Mouse (Mus musculus) CH12.LX (cell line): ENCODE measurements around the gene Tmem167b. TPM values are rescaled to one million over a fixed set of nuclear protein-coding genes. Genes with fewer than 3 reads are reported as not detected.
"Not testable (repeated sequence)": the region's sequence is repeated elsewhere in the genome, so short reads cannot be mapped to it uniquely, and the experiment has no call there.

Experiments used
- DNase-seq: peaks from one replicate; pipeline ENCODE4 v3.0.0-alpha.2; 2013; ENCODE audit errors: extremely low read depth
- H3K27ac ChIP-seq: 2 replicates; pipeline ENCODE4 v1.5.1; 2012; ENCODE audit warnings: low read depth, mild to moderate bottlenecking, control low read depth, moderate library complexity; ENCODE audit not compliant: insufficient read depth
- H3K27me3 ChIP-seq: replicated peaks from 2 replicates; pipeline ENCODE3; 2012; ENCODE audit warnings: inconsistent platforms
- H3K36me3 ChIP-seq, 2 experiments: replicated peaks in 1 of 2; 2 replicates each; pipeline versions ENCODE3 to v1.6.1; 2012; ENCODE audit warnings: inconsistent platforms in 1 of 2, low read length in 1 of 2, mild to moderate bottlenecking in 1 of 2, mixed read lengths in 1 of 2, moderate library complexity in 1 of 2; ENCODE audit not compliant: control insufficient read depth in 1 of 2, insufficient read depth in 1 of 2
- H3K4me1 ChIP-seq, 2 experiments: 2 replicates each; pipeline ENCODE4 v1.6.1; 2012; ENCODE audit warnings: inconsistent platforms in 1 of 2, moderate library complexity in 1 of 2; ENCODE audit not compliant: insufficient read depth in 2 of 2, control insufficient read depth in 1 of 2
- H3K4me2 ChIP-seq: 2 replicates; pipeline ENCODE4 v1.6.1; 2012; ENCODE audit warnings: low read depth, mild to moderate bottlenecking, control low read depth; ENCODE audit not compliant: poor library complexity, insufficient read depth, severe bottlenecking
- H3K4me3 ChIP-seq, 3 experiments: fragments of 150-350 bp in 1 of 3; sonication (generic) in 1 of 3; replicated peaks in 1 of 3; 2 replicates each; pipeline versions ENCODE3 to v1.5.1; 2011 to 2012; ENCODE audit warnings: low read depth in 2 of 3, low read length in 2 of 3, mild to moderate bottlenecking in 2 of 3, moderate library complexity in 2 of 3, control low read depth in 1 of 3, improper control_type of control experiment in 1 of 3, inconsistent platforms in 1 of 3, mixed read lengths in 1 of 3; ENCODE audit not compliant: poor library complexity in 1 of 3
- H3K79me2 ChIP-seq: replicated peaks from 2 replicates; pipeline ENCODE4 v1.6.1; 2012; ENCODE audit warnings: mild to moderate bottlenecking, moderate library complexity; ENCODE audit not compliant: control insufficient read depth, poor library complexity, insufficient read depth, severe bottlenecking; ENCODE audit errors: extremely low read depth
- H3K9ac ChIP-seq: 2 replicates; pipeline ENCODE4 v1.6.1; 2012; ENCODE audit warnings: low read depth, mild to moderate bottlenecking, control low read depth, moderate library complexity; ENCODE audit not compliant: insufficient read depth
- H3K9me3 ChIP-seq: replicated peaks from 2 replicates; pipeline ENCODE3; 2012; ENCODE audit warnings: low read length, inconsistent platforms, mixed read lengths
- BHLHE40 ChIP-seq: IDR thresholded peaks from 2 replicates; pipeline ENCODE4 v1.6.1; 2011; ENCODE audit warnings: mild to moderate bottlenecking, low read depth, low read length, improper control_type of control experiment
- CHD1 ChIP-seq: IDR thresholded peaks from 2 replicates; pipeline ENCODE4 v1.6.1; 2012; ENCODE audit warnings: low read depth, low read length, improper control_type of control experiment, inconsistent platforms
- CTCF ChIP-seq, 2 experiments: IDR thresholded peaks in 1 of 2; conservative IDR thresholded peaks in 1 of 2; 2 replicates each; pipeline ENCODE4 v1.5.1; 2011 to 2012; ENCODE audit warnings: low read depth in 2 of 2, low read length in 2 of 2, improper control_type of control experiment in 1 of 2, inconsistent platforms in 1 of 2, mild to moderate bottlenecking in 1 of 2, moderate library complexity in 1 of 2
- E2F4 ChIP-seq: IDR thresholded peaks from 2 replicates; pipeline ENCODE4 v1.6.1; 2011; ENCODE audit warnings: low read depth, low read length, improper control_type of control experiment; ENCODE audit not compliant: insufficient replicate concordance
- ELF1 ChIP-seq: IDR thresholded peaks from 2 replicates; pipeline ENCODE4 v1.6.1; 2014; ENCODE audit warnings: low read depth, mild to moderate bottlenecking, inconsistent platforms, low read length, improper control_type of control experiment
- GABPA ChIP-seq: IDR thresholded peaks from 2 replicates; pipeline ENCODE4 v1.6.1; 2012; ENCODE audit warnings: low read depth, low read length, improper control_type of control experiment, inconsistent platforms; ENCODE audit not compliant: insufficient replicate concordance
- HCFC1 ChIP-seq: IDR thresholded peaks from 2 replicates; pipeline ENCODE4 v1.6.1; 2012; ENCODE audit warnings: low read depth, mild to moderate bottlenecking, inconsistent platforms, low read length, improper control_type of control experiment
- JUN ChIP-seq: IDR thresholded peaks from 2 replicates; pipeline ENCODE4 v1.6.1; 2011; ENCODE audit warnings: low read depth, mild to moderate bottlenecking, low read length, improper control_type of control experiment, moderate library complexity; ENCODE audit not compliant: insufficient read depth
- JUND ChIP-seq: conservative IDR thresholded peaks from 2 replicates; pipeline ENCODE4 v1.6.1; 2011; ENCODE audit warnings: low read depth, low read length, improper control_type of control experiment
- KAT2A ChIP-seq: IDR thresholded peaks from 2 replicates; pipeline ENCODE4 v1.6.1; 2012; ENCODE audit warnings: low read length, improper control_type of control experiment, inconsistent platforms; ENCODE audit not compliant: insufficient replicate concordance
- MAFK ChIP-seq: IDR thresholded peaks from 2 replicates; pipeline ENCODE4 v1.6.1; 2011; ENCODE audit warnings: low read length, improper control_type of control experiment; ENCODE audit not compliant: insufficient replicate concordance
- MAX ChIP-seq: IDR thresholded peaks from 2 replicates; pipeline ENCODE4 v1.6.1; 2011; ENCODE audit warnings: low read length, improper control_type of control experiment
- MEF2A ChIP-seq: IDR thresholded peaks from 2 replicates; pipeline ENCODE4 v1.6.1; 2014; ENCODE audit warnings: low read depth, mild to moderate bottlenecking, inconsistent platforms, low read length, improper control_type of control experiment, borderline replicate concordance
- NELFE ChIP-seq: IDR thresholded peaks from 2 replicates; pipeline ENCODE4 v1.6.1; 2011; ENCODE audit warnings: low read depth, low read length, improper control_type of control experiment
- PAX5 ChIP-seq: IDR thresholded peaks from 2 replicates; pipeline ENCODE4 v1.6.1; 2012; ENCODE audit warnings: low read length, inconsistent platforms, mixed read lengths
- POLR2A ChIP-seq: IDR thresholded peaks from 2 replicates; pipeline ENCODE4 v1.6.1; 2011; ENCODE audit warnings: low read depth, mild to moderate bottlenecking, improper control_type of control experiment, low read length
- POLR2AphosphoS2 ChIP-seq: IDR thresholded peaks from 2 replicates; pipeline ENCODE4 v1.6.1; 2011; ENCODE audit warnings: low read depth, low read length, improper control_type of control experiment
- RAD21 ChIP-seq: IDR thresholded peaks from 2 replicates; pipeline ENCODE4 v1.6.1; 2011; ENCODE audit warnings: low read depth, mild to moderate bottlenecking, low read length, improper control_type of control experiment, moderate library complexity
- RCOR1 ChIP-seq: conservative IDR thresholded peaks from 2 replicates; pipeline ENCODE4 v1.6.1; 2012; ENCODE audit warnings: low read depth, mild to moderate bottlenecking, inconsistent platforms, low read length, improper control_type of control experiment
- SIN3A ChIP-seq: IDR thresholded peaks from 2 replicates; pipeline ENCODE4 v1.6.1; 2012; ENCODE audit warnings: low read length, improper control_type of control experiment, inconsistent platforms
- SMC3 ChIP-seq: IDR thresholded peaks from 2 replicates; pipeline ENCODE4 v1.6.1; 2011; ENCODE audit warnings: low read depth, low read length, improper control_type of control experiment
- TBP ChIP-seq: conservative IDR thresholded peaks from 2 replicates; pipeline ENCODE4 v1.6.1; 2011; ENCODE audit warnings: low read depth, low read length, improper control_type of control experiment
- TCF12 ChIP-seq: IDR thresholded peaks from 2 replicates; pipeline ENCODE4 v1.6.1; 2014; ENCODE audit warnings: low read depth, mild to moderate bottlenecking, inconsistent platforms, low read length, improper control_type of control experiment
- UBTF ChIP-seq: IDR thresholded peaks from 2 replicates; pipeline ENCODE4 v1.6.1; 2012; ENCODE audit warnings: low read depth, mild to moderate bottlenecking, inconsistent platforms, low read length, improper control_type of control experiment, moderate library complexity
- USF2 ChIP-seq: conservative IDR thresholded peaks from 2 replicates; pipeline ENCODE4 v1.6.1; 2011; ENCODE audit warnings: low read depth, low read length, improper control_type of control experiment
- ZC3H11A ChIP-seq: IDR thresholded peaks from 2 replicates; pipeline ENCODE4 v1.6.1; 2012; ENCODE audit warnings: low read depth, mild to moderate bottlenecking, inconsistent platforms, low read length, improper control_type of control experiment
- ZKSCAN1 ChIP-seq: IDR thresholded peaks from 2 replicates; pipeline ENCODE4 v1.6.1; 2012; ENCODE audit warnings: low read depth, inconsistent platforms, low read length, improper control_type of control experiment, borderline replicate concordance
- ZMIZ1 ChIP-seq: IDR thresholded peaks from 2 replicates; pipeline ENCODE4 v1.6.1; 2012; ENCODE audit warnings: low read depth, mild to moderate bottlenecking, inconsistent platforms, low read length, improper control_type of control experiment
- ZNF384 ChIP-seq: IDR thresholded peaks from 2 replicates; pipeline ENCODE4 v1.6.1; 2012; ENCODE audit warnings: low read depth, low read length, improper control_type of control experiment, inconsistent platforms
- dilution Hi-C: fragments of 300-500 bp; cut with MboI; formaldehyde crosslinking; loops from 2 replicates; pipeline ENCODE4 v1.14.3; 2020; ENCODE audit warnings: low sequenced_read_pairs; ENCODE audit not compliant: extremely low pct_unique_long_range_greater_than_20kb, extremely low pct_ligation_motif_present
- in situ Hi-C: fragments of 300-500 bp; cut with MboI; formaldehyde crosslinking; loops from 3 replicates; pipeline ENCODE4 v1.14.3; 2019; ENCODE audit warnings: low sequenced_read_pairs, low pct_ligation_motif_present, low pct_unique_long_range_greater_than_20kb, mixed read lengths
- polyA plus RNA-seq: library from polyadenylated mRNA; unstranded; fragments of >175 nt; gene quantifications from 2 replicates; pipeline ENCODE4 v1.2.1, GENCODE M21; 2012; ENCODE audit warnings: low read depth; ENCODE audit not compliant: insufficient read length
- total RNA-seq, 2 experiments: library from RNA; depleted of rRNA; stranded (reverse); fragments of 300-350 nt in 1 of 2; fragments of >200 nt in 1 of 2; gene quantifications; 2 replicates each; pipeline ENCODE4 v1.2.3; 2012 to 2014

Tmem167b gene
- total and polyA plus RNA-seq, 3 experiments = 11.3 to 18.7 (median 13.1) TPM

GRCm38 (mm10) chr3:108571443-108572294 is 9.4 kb upstream of the Tmem167b start, which contains the start of gene Taf13 (continued):
- TF ChIP-seq TBP (peak; percentile 97), JUND (no peak), BHLHE40 (peak; percentile 23; the same call in 1 of the 2 replicates), MEF2A (peak; percentile 40; the same call in 1 of the 2 replicates), MAFK (no peak), NELFE (peak; percentile 100), PAX5 (no peak), HCFC1 (peak; percentile 73), ZC3H11A (no peak), SIN3A (peak; percentile 94), GABPA (no peak; the same call in 1 of the 2 replicates), TCF12 (peak; percentile 97), JUN (no peak)

- Histone ChIP-seq H3K79me2 (0 out of 2 replicates have a peak, but pooled peaks cover 2% of the 10 kb centered on the region), H3K36me3 (no peaks in the 10 kb centered on the region), H3K27ac (no peak overlapping the region), H3K4me2 (peak overlapping the region; percentile 55; the same call in 1 of the 2 replicates), H3K9ac (peak overlapping the region; percentile 41; the same call in 1 of the 2 replicates), H3K4me1 (peaks cover 6 to 31% of the 10 kb centered on the region in 2 experiments), H3K4me3 (no peak overlapping the region), H3K27me3 (peaks cover 3% of the 10 kb centered on the region), H3K9me3 (peaks cover 5% of the 10 kb centered on the region)
- dilution Hi-C loops = no loop called here
- in situ Hi-C loops = no loop called here
- TF ChIP-seq NELFE (no peak), RCOR1 (no peak), TCF12 (no peak), JUND (no peak), ZNF384 (no peak), ZMIZ1 (no peak), SMC3 (no peak), CHD1 (no peak), UBTF (no peak), MEF2A (no peak), ELF1 (no peak), USF2 (no peak), ZKSCAN1 (no peak), RAD21 (no peak), POLR2A (no peak), KAT2A (no peak), MAX (no peak), E2F4 (no peak), CTCF (conservative IDR thresholded peaks at IDR 0.05 in 1 of 2, IDR thresholded peaks at IDR 0.05 in 1 of 2; ENCODE audit: low read depth in 2 of 2, low read length in 2 of 2) (no peak), POLR2AphosphoS2 (no peak)
- no peak for DNase-seq
Observed at GRCm38 (mm10) chr3:108570813-108571212, 8.5 kb upstream of the Tmem167b start.

GRCm38 (mm10) chr3:108569636-108570035 is 7.4 kb upstream of the Tmem167b start:
- H3K79me2 ChIP-seq, H3K9me3 ChIP-seq, H3K36me3 ChIP-seq, H3K9ac ChIP-seq, in situ Hi-C loops, H3K27me3 ChIP-seq, DNase-seq, H3K4me2 ChIP-seq, H3K4me3 ChIP-seq, H3K27ac ChIP-seq, dilution Hi-C loops: not testable (repeated sequence)
- H3K4me1 ChIP-seq = peaks cover 6 to 22% of the 10 kb centered on the region in 2 experiments
